Mouse (Mus musculus) bone marrow, adult 2 months (tissue): ENCODE data around the gene Tmem50b. TPM values are rescaled to one million over a fixed set of nuclear protein-coding genes. Genes with fewer than 3 reads are reported as not detected.

Experiments
- H3K27ac ChIP-seq: fragments of 200-500 bp; 2 replicates; pipeline ENCODE4 v1.5.1; 2012; ENCODE audit warnings: low read depth, mild to moderate bottlenecking, control low read depth, inconsistent platforms, low read length; ENCODE audit not compliant: control insufficient read depth, poor library complexity, insufficient read depth
- H3K4me1 ChIP-seq: fragments of 200-500 bp; 2 replicates; pipeline ENCODE4 v1.6.1; 2011; ENCODE audit warnings: low read length; ENCODE audit not compliant: control insufficient read depth, insufficient read depth
- H3K4me3 ChIP-seq: fragments of 200-500 bp; replicated peaks from 2 replicates; pipeline ENCODE3; 2011; ENCODE audit warnings: mild to moderate bottlenecking, low read depth, low read length, control low read depth; ENCODE audit not compliant: control insufficient read depth
- CTCF ChIP-seq: fragments of 200-500 bp; IDR thresholded peaks from 2 replicates; pipeline ENCODE4 v1.5.1; 2011; ENCODE audit warnings: low read length, control low read depth; ENCODE audit not compliant: control insufficient read depth, insufficient read depth
- POLR2A ChIP-seq: fragments of 200-500 bp; IDR thresholded peaks from 2 replicates; pipeline ENCODE4 v1.6.1; 2011; ENCODE audit warnings: low read depth, mild to moderate bottlenecking, control low read depth, low read length, borderline replicate concordance; ENCODE audit not compliant: control insufficient read depth
- WGBS: fragments of 180-500 bp; shearing (Covaris S2); methylation state at CpG from one replicate; pipeline ENCODE4 v1.1.7; 2018; 5-methylcytosine and 5-hydroxymethylcytosine counted together
- polyA plus RNA-seq: library from polyadenylated mRNA; stranded (reverse); fragments of >200 nt; gene quantifications from 2 replicates; pipeline ENCODE4 v1.2.4, GENCODE M21; 2011; ENCODE audit warnings: low replicate concordance; ENCODE audit not compliant: missing spikeins, insufficient read depth, insufficient read length

Gene Tmem50b
- polyA plus RNA-seq, 1 experiment, result 17.5 TPM

DNA sequence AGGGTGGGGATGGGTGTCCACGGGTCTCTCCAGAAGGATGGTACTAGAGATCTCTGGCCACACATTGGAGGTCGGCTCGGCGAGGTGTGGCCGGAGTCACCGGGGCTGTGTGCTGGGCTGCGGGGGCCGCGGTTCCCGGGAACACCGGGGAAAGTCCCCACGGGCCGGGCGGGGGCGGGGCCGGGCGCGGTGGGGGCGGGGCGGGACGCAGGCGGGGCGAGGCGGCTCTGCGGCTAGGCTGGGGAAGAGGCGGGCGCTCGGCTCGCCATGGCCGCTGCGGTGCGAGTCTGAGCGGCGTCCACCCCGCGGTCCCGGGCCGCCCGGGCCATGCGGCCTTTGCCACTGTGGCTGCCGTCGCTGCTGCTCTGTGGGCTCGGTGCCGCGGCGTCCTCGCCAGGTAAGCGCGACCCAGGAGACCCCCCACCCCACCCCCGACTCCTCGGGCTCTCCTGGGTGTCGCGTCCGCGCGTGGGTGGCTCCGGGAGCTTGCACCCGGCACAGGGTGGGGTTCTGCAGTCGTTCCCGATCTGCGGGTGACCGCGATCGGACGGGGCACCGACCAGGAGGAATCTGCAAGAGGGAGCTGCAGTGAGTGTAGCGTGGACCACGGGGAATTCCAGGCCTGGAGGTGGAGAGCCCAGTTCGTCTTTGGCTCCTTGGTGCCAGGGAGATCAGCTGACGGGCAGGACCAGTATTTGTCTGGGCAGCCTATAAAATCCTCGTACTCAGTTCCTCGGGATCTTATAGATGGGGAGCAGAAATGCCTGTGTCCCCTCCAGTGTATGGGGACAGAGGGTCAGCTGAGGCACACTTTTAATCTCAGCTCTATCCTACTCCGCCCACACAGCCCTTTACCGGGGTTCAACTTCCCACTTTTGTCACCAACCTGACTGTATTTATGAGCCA, 50.5 kb downstream of the Tmem50b start, which contains the start of gene Ifngr2:
TSS of gene Ifngr2 (plus strand) at position 237 of the 906 bp plus-strand sequence.
- Histone ChIP-seq H3K4me1 (peaks cover 10% of the 10 kb centered on the region; the same call in 1 of the 2 replicates), H3K4me3 (peak within 1 kb of the TSS; percentile 89), H3K27ac (peak within 1 kb of the TSS; percentile 97)
- WGBS, result under 1% methylated on average over 63 of the region's 74 CpGs
- no peak for TF ChIP-seq CTCF
- peak; percentile 68; the same call in 1 of the 2 replicates for TF ChIP-seq POLR2A

DNA sequence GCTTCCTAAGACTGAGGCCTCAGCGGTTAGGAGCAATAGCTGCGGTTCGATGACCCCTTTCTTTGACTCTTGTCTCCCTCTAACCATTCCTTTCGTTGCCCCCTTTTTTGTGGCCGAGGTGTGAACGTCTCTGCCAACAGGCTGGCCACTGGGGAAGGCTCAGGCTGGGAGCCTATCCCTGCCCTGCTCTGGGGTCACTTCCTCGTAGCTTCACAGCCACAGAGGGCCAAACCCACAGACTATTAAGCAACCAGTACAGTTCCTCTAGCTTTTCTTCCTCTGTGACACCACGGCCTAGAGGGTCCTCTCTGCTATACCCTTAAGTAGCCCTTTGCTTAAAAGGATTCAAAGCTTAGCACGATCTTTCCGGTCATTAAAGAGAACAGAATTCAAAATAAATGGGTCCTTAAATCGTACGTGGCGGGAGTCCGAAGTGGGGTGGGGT, 51.2 kb downstream of the Tmem50b start:
- H3K27ac ChIP-seq, result peak overlapping the region; percentile 90
- TF ChIP-seq CTCF (no peak), POLR2A (peak; percentile 59; the same call in 1 of the 2 replicates)
- 2% methylated on average over 14 of the region's 14 CpGs for WGBS
- peak overlapping the region; percentile 67 for H3K4me3 ChIP-seq
- peaks cover 10% of the 10 kb centered on the region; the same call in 1 of the 2 replicates for H3K4me1 ChIP-seq

DNA sequence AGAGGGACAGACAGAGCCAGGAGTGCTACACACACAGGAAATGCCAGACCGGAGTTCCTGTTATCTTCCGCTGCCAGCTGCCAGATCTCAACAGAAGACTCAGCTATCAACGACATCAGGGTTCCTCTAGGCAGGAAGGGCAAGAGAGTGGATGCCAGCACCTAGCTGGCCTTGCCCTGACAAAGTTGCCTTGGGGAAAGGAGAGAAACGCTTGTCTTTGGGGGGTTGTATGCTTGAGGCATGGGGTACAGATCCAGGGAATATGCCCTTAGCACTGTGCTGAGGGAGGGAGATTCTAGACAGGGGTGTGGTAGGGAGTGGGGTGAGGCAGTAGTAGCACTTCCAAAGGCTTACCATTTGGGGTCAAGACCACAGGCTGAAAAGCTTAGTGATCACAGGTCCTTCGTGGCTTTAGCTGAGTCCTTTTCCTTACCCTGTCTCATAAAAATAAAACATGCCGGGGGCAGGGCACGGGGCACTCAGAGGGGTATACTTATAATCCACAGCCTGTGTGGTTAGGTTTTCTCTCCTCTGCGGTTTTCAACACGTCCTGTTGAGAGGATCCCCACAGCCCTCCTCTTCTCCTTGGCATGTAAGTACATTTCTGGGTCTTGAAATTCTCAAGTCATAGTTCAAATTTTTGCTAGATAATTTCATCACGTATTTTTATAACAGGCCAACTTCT, 51.9 kb downstream of the Tmem50b start:
- Histone ChIP-seq H3K4me1 (peaks cover 9% of the 10 kb centered on the region; the same call in 1 of the 2 replicates), H3K27ac (peak overlapping the region; percentile 90), H3K4me3 (peak overlapping the region; percentile 67)
- TF ChIP-seq CTCF (no peak), POLR2A (no peak)
- WGBS, result 4% methylated on average over 10 of the region's 10 CpGs

DNA sequence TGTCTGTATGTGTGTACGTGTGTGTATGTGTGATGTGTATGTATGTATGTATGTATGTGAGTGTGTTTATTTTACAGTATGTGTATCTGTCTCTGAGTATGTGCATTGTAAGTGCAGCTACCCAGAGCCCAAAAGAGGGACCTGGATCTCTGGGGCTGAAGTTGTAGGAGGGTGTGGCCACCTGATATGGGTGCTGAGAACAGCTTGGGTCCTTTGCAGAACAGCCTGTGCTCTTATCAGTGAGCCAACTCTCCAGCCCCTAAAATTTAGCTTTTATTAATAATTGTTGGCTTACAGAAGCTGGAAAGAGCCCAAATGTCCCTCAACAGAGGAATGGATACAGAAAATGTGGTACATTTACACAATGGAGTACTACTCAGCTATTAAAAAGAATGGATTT, 54.0 kb downstream of the Tmem50b start:
- no peak for TF ChIP-seq POLR2A
- no peak for TF ChIP-seq CTCF
- Histone ChIP-seq H3K4me1 (peaks cover 9% of the 10 kb centered on the region; the same call in 1 of the 2 replicates), H3K27ac (no peak overlapping the region), H3K4me3 (no peak overlapping the region)
- 89% methylated on average over 1 of the region's 1 CpGs for WGBS

DNA sequence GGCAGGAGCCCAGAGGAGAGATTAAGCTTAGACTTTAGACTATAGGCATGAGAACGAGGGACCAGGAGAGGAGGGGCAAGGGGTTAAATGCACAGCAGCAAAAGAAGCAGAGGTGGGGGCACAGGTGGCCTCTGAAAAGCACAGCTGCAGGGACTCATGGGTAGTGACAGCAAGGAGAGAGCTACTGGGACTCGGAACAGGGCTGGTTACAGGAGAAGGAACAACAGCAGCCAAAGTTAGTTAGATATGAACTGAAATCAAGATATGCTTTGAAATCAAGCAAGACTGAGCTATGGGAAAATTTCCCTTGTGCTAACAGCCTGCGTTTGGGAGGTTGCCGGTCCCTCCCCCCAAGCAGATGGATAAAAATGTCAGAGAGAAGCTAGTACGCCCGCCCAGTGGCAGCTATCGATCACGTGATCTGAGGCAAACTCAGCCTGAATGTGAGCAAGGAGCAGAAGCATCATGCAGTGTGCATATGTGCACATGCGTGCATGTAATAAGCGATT, 56.0 kb downstream of the Tmem50b start:
- H3K4me3 ChIP-seq, result no peak overlapping the region
- H3K4me1 ChIP-seq, result peaks cover 13% of the 10 kb centered on the region

DNA sequence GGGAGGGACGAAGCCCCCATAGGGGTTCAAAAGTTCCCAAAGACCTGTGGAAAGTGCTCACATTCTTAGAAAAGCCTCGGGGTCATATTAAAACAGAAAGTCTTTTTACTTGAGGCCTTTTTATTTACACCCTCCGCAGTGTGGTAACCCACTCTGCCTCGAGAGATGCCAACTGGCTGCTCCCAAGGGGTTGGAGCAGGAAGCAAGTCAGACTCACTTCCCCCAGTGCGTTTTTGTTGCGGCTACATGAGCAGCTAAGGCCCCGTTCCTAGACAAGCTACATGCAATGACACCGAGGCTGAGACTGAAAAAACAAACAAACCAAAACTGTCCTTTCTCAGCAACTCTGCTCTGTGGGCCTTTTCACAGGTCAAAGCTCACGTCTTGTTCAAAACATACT, 59.1 kb downstream of the Tmem50b start:
- H3K4me3 ChIP-seq, result no peak overlapping the region
- TF ChIP-seq CTCF (no peak), POLR2A (no peak)
- H3K4me1 ChIP-seq, result peaks cover 7% of the 10 kb centered on the region
- WGBS, result 12% methylated on average over 9 of the region's 9 CpGs
- peak overlapping the region; percentile 85 for H3K27ac ChIP-seq

More for the DNA sequence above, 56.0 kb downstream of the Tmem50b start:
- no peak overlapping the region for H3K27ac ChIP-seq
- 58% methylated on average over 10 of the region's 10 CpGs for WGBS
- TF ChIP-seq CTCF (no peak), POLR2A (no peak)

DNA sequence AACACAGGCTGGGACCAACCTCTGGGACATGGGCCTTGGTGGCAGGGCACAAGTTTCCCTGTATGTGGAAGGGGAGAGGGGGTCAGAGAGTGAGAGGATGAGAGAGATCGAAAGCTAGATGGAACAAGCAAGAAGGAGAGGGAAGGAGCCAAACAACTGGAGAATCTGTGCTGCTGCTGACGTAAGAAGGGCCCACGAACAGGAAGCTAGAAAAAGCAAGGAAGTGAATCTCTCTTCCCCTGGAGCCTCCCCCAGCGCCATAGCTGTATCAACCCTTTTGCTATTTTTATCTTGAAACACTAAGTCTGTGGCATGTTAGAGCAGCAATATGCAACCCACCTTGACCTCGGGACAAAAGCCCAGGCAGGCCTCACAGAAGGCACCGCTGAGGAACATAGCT, 59.5 kb downstream of the Tmem50b start:
- peak overlapping the region; percentile 85 for H3K27ac ChIP-seq
- WGBS, result 19% methylated on average over 6 of the region's 6 CpGs

DNA sequence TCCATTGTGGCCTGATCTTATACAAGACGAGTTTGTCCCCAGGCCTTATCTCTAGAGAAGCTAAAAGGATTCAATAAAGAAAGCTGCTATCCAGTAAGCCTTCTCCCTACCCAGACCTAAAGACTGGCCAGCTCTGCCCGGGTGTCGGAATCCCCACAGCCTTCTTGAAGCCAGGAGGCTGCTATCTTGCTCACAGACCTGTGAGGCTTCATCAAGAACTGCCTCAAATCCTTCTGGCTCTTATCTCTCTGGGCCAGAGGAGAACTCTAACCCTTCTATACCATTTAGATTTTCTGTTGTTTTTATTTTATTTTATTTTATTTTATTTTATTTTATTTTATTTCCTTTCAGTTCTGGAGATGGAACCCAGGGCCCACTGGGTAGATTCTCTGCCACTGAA, 60.5 kb downstream of the Tmem50b start:
- no peak overlapping the region for H3K4me3 ChIP-seq
- 62% methylated on average over 3 of the region's 3 CpGs for WGBS
- H3K4me1 ChIP-seq, result peaks cover 7% of the 10 kb centered on the region
- H3K27ac ChIP-seq, result no peak overlapping the region
- TF ChIP-seq CTCF (no peak), POLR2A (no peak)

More for the DNA sequence above, 59.5 kb downstream of the Tmem50b start:
- Histone ChIP-seq H3K4me1 (peaks cover 7% of the 10 kb centered on the region), H3K4me3 (no peak overlapping the region)
- TF ChIP-seq CTCF (no peak), POLR2A (no peak)
